Mouse (Mus musculus) liver, postnatal 0 days (tissue): ENCODE measurements around the gene Fn3k.

Experiments used
- CTCF ChIP-seq: sonication (generic); IDR thresholded peaks from 2 replicates; pipeline ENCODE4 v1.5.1; 2016; ENCODE audit warnings: antibody characterized with exemption, low read depth
- EP300 ChIP-seq: IDR thresholded peaks from 2 replicates; pipeline ENCODE4 v1.6.1; 2016; ENCODE audit warnings: antibody characterized with exemption, low read depth, mild to moderate bottlenecking

GRCm38 (mm10) chr11:121451216-121451726, 16.6 kb downstream of the Fn3k start:
- TF ChIP-seq CTCF = no peak
- TF ChIP-seq EP300 = no peak
